Mouse (Mus musculus) G1E-ER4 (cell line): ENCODE results near the gene Atp10b. TPM values are rescaled to one million over a fixed set of nuclear protein-coding genes. Genes with fewer than 3 reads are reported as not detected.

Experiments
- GATA1 ChIP-seq: IDR thresholded peaks from one replicate; pipeline ENCODE4 v1.8.0; 2012; ENCODE audit warnings: low read length, inconsistent platforms
- polyA plus RNA-seq: library from polyadenylated mRNA; stranded (reverse); fragments of >175 nt; gene quantifications from 2 replicates; pipeline ENCODE4 v1.2.3, GENCODE M21; 2012

Atp10b gene
- polyA plus RNA-seq, 1 experiment, result not detected

DNA sequence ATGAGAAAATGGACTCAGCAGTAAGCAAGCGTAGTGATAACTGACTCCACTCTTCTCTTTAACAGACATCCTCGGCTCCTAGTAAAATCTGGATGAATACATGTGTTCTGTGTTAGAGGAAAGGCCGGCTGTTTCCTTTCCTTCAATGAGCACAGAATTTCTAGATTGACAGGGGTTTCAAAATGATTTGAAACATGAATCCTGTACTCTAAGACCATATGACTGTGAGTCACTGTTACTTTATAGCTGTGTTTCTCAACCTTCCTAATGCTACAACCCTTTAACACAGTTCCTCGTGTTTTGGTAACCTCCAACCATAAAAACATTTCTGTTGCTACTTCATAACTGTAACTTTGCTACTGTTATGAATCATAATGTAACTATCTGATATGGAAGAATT, 33.8 kb downstream of the Atp10b start:
- no peak for TF ChIP-seq GATA1

GRCm38 (mm10) chr11:43186291-43186690, 36.6 kb downstream of the Atp10b start:
- TF ChIP-seq GATA1, result no peak

GRCm38 (mm10) chr11:43189817-43190593, 40.3 kb downstream of the Atp10b start:
- no peak for TF ChIP-seq GATA1

GRCm38 (mm10) chr11:43198811-43199210, 49.1 kb downstream of the Atp10b start:
- TF ChIP-seq GATA1, result no peak

DNA sequence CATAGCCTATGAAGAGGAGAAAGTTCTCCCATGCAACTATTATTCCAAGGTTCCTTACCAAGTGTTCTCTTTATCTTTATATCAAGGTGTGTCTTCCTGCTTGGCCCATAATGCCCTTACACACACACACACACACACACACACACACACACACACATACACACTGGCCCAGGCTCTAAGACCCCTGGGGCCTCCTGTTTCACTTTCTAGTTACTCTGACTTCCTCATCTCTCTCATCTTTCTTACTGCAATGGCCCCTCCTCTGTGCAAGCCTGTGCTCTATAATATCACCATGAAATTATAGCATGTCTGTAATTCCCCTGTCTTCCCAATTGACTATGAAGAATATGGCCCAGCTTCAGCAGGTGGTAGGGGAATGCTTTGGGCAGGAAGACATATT, 49.7 kb downstream of the Atp10b start:
- TF ChIP-seq GATA1, result no peak

GRCm38 (mm10) chr11:43200089-43200488, 50.4 kb downstream of the Atp10b start:
- no peak for TF ChIP-seq GATA1

DNA sequence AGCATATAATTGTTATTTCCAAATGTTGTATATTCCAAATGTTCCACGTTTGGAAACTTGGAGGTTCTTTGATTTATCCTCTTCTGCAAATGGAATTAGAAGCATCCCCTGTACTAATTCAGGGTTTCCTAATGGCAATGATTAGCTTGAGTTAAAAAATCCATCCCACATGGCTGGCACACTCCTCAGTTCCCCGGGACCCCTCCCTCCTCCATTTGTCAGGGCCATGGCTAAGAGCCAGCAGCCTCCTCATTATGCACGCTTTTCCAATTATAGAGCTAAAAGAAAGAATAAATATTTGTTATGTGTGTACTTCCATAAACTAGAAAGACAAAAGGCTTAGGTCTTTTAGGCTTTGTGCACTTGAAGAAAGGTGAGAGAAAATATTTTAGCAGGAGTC, 53.9 kb downstream of the Atp10b start:
- no peak for TF ChIP-seq GATA1

GRCm38 (mm10) chr11:43213134-43213533, 63.5 kb downstream of the Atp10b start:
- no peak for TF ChIP-seq GATA1

- no peak for TF ChIP-seq GATA1
These were observed 64.1 kb downstream of the Atp10b start for GRCm38 (mm10) chr11:43213740-43214139.

GRCm38 (mm10) chr11:43217021-43217420, 67.3 kb downstream of the Atp10b start:
- no peak for TF ChIP-seq GATA1

GRCm38 (mm10) chr11:43230231-43230630, 80.6 kb downstream of the Atp10b start:
- TF ChIP-seq GATA1, result no peak

- no peak for TF ChIP-seq GATA1
These were observed 82.4 kb downstream of the Atp10b start for GRCm38 (mm10) chr11:43232073-43232472.

- TF ChIP-seq GATA1, result no peak
These were observed 86.8 kb downstream of the Atp10b start for GRCm38 (mm10) chr11:43236360-43237039.

- TF ChIP-seq GATA1, result no peak
These were observed 90.1 kb downstream of the Atp10b start for GRCm38 (mm10) chr11:43239804-43240203.

DNA sequence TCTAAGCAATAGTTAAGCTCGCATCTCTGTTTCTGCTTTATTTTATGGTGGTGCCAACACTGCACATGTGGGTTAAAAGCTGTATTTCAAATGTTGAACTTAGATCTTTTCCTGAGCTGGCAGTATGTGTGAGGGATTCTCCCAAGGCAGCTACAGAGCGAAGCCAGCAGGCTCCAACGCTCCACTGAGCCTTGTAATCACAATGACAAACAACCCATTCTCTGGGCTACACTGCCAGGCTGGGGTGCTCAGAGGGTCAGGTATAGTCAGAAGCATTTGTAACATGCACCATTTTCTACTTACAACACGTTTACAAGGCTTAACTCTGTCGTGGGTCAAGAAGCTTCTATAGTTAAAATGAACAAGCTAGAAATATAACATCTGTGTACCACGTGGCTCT, 103.4 kb downstream of the Atp10b start:
- TF ChIP-seq GATA1, result no peak

DNA sequence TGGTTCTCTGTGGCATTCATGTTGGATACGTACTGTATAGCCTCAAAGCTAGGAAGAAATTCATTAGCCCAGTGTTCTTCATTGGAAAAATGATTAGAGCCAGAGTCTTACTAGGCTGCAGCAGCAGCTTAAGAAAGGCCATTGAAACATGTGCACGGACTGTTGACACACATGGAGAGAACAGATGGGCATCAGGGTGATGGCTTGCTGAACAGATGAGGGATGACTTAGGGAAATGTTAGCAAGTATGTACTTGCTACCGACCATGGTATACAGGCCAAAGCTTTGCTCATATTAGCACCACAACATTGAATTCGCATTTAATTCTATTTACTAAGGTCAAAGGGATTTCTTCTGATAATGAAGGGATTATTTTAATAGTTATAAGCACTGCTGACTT, 105.6 kb downstream of the Atp10b start:
- TF ChIP-seq GATA1, result no peak

DNA sequence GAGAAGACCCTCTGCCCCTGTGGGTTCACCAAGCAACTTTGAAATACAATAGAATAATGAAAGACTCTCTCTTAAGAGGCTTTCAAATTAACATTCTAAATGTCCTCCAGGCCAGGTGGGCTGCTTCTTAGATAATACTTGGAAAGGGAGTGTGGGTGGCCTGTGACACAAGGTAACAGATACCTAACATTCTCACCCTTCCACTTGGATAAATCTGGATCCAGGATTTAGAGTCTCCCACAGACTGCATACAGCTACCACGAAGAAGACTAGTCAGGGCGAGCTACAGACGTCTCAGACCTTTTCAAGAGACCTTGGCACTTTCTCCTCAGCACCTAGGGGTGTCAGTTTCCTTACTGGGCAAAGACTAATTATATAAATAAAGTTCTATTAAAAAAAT, 107.6 kb downstream of the Atp10b start:
- no peak for TF ChIP-seq GATA1
